Mouse (Mus musculus) frontal cortex, postnatal 14 days (tissue): ENCODE measurements around the gene Gm38431.

ENCODE experiments used
- DNase-seq, 2 experiments: peaks; one replicate each; pipeline ENCODE4 v3.0.0; 2022; ENCODE audit warnings: low spot score in 2 of 2

Gene Gm38431

DNA sequence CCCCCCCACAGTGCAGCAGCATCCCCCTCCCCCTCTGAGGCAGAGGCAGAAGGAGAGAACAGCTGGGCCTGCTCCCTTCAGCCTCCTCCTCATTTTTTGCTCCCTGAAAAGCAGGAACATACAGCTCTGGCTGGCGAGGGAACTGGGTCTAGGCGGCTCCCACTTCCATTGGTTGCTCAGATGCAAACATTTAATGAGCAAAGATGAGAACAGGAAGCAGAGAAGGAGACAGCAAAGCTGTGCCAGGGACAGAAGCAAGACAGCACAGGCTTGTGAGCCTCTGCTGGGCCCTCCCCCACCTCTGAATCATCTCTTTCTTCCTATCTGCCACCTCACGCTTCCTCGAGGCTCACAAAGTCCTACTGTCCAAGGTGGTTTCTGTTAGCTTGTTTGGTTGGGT, 50.5 kb downstream of the Gm38431 start:
- DNase-seq, result peak; percentile 61 to 80

DNA sequence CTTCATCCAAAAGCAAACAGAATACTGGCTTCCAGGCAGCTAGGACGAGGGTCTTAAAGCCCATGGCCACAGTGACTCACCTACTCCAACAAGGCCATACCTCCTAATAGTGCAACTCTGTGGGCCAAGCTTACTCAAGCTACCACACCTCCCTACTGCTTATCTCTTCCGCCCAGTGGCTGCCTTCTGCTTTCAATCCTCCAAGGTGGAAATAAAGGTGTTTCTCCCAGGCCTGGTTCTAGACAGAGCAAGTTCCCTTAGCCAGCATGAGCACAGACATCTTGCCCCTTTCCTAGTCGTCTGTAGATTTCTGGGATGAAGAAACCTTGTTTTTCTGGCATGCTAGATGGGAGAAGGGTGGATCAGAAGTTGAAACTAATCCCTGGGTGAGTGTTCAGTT, 52.0 kb downstream of the Gm38431 start:
- DNase-seq, result no peak

DNA sequence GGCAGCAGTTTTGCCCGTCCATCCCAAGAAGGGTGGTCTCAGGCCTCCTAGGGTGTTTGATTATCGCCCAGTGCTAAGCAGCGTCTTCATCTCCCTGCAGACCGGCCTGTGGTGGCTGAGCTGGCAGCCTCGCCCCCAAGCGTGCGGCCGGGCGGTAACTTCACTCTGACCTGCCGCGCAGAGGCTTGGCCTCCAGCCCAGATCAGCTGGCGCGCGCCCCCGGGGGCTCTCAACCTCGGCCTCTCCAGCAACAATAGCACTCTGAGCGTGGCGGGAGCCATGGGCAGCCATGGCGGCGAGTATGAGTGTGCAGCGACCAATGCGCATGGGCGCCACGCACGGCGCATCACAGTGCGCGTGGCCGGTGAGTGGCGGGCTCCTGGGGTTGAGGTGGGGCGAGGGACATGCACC, 54.3 kb downstream of the Gm38431 start:
- no peak for DNase-seq

DNA sequence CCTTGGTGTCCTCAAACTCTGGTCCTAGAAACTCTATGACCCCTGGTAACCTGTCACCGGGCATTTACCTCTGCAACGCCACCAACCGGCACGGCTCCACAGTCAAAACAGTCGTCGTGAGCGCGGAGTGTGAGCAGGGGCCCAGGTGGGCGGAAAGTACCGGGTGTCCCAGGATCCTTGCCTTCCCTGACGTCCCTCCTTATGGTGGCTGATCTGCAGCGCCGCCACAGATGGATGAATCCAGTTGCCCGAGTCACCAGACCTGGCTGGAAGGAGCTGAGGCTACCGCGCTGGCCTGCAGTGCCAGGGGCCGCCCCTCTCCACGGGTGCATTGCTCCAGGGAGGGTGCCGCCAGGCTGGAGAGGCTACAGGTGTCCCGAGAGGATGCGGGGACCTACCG, 55.1 kb downstream of the Gm38431 start:
- DNase-seq, result no peak

DNA sequence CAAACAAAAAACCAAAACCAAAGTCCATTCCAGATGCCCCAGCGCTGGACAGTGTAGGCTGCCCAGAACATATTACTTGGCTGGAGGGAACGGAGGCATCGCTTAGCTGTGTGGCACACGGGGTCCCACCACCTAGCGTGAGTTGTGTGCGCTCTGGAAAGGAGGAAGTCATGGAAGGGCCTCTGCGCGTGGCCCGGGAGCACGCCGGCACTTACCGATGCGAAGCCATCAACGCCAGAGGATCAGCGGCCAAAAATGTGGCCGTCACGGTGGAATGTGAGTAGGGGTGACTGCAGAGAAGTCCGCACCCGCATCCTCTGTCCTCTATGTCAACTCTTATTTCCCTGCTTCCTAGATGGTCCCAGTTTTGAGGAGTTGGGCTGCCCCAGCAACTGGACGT, 55.6 kb downstream of the Gm38431 start:
- no peak for DNase-seq

DNA sequence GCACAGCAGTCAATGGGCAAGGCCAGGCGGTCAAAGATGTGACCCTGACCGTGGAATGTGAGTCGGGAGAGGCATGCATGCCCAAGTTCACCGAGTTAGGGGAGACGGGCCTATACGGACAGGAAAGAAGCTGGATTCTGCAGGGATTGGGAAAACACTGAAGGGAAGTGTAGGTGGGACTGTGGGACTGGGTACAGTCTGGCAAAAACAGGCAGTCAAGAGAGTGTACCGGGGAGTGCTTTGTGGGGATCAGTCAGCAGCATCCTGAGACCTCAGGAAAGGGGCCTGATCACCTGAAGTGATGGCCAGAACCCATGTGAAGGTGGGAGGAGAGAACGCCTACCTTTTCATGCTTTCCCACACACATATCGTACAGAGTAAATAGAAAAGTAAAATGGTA, 56.2 kb downstream of the Gm38431 start:
- no peak for DNase-seq

DNA sequence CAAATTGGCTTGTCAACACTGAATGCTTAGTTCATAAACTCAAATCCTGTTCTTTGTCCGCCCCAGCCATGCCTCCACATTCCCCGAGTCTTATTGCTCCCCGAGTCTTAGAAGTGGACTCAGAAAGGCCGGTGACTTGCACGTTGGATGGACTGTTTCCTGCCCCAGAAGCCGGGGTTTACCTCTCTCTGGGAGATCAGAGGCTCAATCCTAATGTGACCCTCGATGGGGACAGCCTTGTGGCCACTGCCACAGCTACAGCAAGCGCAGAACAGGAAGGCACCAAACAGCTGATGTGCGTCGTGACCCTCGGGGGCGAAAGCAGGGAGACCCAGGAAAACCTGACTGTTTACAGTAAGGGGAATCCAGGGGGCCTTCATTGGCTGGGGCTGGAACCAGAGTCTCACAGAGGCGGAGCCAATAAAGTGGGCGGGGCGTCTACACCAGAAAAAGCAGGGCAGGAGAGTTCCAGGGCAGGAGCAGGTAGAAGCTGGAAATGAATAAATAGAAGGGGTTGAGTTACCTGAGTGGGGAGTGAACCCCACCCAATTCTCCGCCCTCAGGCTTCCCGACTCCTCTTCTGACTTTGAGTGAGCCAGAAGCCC, 57.2 kb downstream of the Gm38431 start:
- no peak for DNase-seq

DNA sequence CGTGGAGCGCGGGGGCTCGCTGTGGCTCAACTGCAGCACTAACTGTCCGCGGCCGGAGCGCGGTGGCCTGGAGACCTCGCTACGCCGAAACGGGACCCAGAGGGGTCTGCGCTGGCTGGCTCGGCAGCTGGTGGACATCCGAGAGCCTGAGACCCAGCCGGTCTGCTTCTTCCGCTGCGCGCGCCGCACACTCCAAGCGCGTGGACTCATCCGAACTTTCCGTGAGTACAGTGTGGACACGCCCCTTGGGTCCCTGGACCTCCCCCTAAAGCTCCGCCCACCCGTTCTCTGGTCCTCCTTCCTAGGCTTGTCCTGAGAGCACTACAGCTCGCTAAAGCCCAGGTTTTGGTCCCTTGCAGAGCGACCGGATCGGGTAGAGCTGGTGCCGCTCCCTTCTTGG, 58.7 kb downstream of the Gm38431 start:
- DNase-seq, result peak in 1 of 2 experiments; percentile 64

DNA sequence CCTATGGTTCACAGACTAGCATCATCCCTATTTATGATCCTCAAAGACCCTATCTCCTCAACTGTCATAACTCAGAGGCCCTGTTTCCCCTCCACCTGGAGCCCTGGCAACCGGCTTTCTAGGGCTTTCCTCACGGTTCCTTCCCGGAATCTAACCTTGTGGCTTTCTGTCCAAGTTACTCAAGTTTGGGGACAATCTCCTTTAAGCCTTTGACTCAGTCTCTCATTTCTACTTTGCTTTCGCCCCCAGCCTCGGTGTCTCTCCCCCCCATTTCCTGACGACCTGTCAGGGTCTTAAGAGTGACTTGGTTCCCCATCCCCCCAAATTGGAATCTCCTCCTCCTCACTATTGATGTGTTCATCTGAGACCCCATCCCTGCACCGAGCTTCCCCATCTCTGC, 59.3 kb downstream of the Gm38431 start:
- no peak for DNase-seq

DNA sequence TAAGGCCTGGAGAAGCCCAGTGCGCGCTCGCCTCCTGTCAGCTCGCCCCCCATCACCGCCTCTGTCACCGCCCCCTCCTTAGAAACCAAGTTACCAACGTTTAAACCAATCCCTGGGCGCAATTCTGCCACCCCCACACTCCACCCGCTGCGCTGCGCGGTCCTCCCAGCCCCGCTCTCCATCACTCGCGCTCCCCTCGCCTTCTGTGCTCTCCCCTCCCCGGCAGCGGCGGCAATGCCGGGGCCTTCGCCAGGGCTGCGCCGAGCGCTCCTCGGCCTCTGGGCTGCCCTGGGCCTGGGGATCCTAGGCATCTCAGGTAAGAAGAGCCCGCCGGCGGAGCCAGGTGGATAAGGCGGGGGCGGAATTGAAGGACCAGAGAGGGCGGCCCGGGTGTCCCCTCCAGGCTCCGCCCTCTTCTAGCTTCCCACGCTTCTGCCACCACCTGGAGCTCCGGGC, 59.9 kb downstream of the Gm38431 start, which contains the start of gene Icam5:
Gene Icam5 (plus strand): TSS at position 178 of the 456 bp plus-strand sequence.
- peak; percentile 83 to 84 for DNase-seq

DNA sequence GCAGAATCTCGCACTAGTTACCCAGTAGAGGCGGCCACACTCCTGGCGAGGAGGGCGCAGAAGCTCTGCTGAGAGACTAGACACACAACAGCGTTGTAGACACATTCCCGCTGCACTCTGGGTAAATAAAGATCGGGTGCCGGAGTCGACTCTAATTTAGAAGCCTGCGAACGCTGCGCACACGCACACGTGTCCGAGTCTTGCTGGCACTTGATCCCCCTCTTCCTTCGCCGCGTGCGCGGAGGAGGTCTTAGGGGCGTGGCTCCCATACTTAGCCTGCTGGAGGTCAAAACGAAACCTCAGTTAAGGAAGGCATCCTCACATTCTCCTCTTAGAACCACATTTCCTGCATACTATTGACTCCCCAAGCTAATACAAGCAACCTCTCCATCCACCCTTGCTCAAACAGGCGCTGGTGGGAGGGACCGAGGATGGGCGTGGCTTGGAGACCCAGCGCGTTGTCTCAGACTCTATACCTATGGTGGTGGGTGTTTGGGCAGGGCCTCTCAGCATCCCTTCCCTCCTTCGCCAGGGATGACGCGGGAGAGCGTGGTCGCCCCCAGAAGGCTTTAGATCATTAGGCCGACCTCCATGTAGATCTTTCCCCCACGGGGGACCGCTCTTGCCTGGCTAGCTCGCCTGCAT, 60.4 kb downstream of the Gm38431 start:
- peak; percentile 70 to 80 for DNase-seq

DNA sequence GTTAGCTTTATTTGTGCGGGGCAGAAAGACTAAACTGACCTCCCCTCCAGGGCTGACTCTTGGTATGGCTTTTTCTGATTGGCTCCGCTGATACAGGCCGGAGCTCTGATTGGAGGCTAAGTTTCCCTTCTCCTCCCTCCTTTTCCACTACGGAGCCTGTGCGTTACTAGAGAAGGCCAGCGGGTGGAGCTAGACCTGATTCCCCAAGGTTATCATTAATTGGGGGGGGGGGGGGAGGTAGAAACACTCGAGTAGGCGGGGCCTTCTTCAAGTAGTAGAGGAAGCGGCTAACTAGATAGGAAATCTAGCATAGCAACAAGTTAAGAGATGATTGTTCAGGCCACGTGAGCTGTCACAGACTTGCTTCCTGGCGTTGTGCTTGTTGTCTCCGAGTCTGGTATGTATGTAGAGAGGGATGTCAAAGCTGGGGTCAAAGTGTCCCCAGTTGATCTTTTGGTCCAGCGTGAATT, 61.0 kb downstream of the Gm38431 start:
- DNase-seq, result peak; percentile 77 to 79

DNA sequence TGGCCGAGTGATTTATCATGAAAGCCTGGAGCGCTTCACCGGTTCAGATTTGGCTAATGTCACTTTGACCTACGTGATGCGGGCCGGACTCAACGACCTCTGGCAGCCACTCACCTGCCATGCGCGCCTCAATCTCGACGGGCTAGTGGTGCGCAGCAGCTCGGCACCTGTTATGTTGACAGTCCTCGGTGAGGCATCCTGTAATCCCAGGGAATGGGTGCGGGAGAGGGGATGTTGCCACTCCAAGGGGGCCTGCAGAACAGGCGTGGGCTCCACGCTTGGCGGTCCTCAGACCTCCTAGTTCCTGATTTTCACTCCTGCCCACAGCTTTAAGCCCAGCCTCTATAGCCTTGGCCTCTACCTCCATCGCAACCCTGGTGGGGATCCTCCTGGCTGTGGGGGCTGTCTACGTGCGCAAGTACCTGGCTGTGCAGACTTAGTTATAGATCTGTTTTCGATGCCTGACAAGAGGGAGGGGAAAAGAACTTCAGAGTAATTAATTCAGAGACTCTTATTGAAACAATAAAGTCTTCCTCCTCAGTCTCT, 61.7 kb downstream of the Gm38431 start:
- no peak for DNase-seq

DNA sequence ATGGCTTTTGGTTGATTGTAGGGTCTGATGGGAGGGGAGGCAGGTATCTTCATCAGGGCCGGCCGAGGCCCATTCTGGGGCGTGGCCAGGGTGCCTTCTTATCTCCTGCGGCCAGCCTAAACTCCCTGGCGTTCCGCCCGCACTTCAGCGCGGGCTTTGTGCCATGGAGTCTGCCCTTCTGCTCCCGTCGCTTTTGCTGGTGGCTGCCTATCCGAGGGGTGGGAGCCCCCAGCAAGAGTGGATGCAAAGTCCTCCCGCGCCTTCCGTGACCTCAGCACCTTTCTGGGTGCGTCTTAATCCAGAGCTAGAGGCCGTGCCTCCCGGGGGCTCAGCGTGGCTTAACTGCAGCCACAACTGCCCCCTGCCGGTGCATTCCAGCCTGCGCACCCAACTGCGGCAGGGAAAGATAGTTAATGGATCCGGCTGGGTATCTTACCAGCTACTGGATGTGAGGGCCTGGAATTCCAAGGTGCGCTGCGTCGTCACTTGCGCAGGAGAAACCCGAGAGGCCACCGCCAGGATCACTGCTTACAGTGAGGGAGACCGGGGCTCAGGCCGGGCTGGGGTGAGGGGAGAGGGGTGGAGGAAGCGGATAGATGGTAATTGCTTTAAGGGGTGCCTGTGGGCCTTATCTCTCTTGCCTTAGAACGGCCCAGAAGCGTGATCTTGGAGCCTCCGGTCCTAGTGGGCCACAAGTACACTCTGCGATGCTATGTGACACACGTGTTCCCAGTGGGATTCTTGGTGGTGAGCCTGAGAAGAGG, 62.3 kb downstream of the Gm38431 start, which contains the start of gene Icam4:
Gene Icam4 (plus strand): TSS at position 83 of the 764 bp plus-strand sequence.
- DNase-seq, result peak; percentile 57 to 71

DNA sequence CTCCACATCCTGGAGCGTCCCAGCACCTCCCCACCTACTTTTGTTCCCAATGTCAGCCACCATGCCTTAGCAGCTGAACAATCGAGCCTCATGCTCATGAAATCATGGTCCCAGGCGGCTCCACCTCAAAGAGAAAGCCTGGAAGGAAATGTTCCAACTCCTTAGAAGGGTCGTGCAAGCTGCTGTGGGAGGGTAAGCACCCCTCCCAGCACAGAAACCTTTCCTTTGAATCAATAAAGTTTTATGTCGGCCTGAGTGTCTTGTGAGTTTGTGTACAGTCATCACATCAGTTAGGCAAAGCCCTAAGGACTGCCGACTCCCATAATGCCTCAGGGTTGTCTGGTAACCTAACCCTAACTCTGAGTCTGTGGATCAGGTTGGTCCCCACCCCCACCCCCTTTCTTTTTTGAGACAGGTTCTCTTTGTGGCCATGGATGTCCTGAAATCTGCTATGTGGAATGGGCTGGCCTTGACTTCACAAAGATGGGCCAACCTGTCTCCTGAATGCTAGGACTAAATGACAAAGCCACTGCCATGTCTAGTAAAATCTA, 63.2 kb downstream of the Gm38431 start:
- no peak for DNase-seq

DNA sequence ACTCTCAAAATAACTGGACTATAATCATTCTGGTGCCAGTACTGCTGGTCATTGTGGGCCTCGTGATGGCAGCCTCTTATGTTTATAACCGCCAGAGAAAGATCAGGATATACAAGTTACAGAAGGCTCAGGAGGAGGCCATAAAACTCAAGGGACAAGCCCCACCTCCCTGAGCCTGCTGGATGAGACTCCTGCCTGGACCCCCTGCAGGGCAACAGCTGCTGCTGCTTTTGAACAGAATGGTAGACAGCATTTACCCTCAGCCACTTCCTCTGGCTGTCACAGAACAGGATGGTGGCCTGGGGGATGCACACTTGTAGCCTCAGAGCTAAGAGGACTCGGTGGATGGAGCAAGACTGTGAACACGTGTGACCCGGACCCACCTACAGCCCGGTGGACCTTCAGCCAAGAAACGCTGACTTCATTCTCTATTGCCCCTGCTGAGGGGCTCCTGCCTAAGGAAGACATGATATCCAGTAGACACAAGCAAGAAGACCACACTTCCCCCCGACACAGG, 64.0 kb downstream of the Gm38431 start:
- no peak for DNase-seq

DNA sequence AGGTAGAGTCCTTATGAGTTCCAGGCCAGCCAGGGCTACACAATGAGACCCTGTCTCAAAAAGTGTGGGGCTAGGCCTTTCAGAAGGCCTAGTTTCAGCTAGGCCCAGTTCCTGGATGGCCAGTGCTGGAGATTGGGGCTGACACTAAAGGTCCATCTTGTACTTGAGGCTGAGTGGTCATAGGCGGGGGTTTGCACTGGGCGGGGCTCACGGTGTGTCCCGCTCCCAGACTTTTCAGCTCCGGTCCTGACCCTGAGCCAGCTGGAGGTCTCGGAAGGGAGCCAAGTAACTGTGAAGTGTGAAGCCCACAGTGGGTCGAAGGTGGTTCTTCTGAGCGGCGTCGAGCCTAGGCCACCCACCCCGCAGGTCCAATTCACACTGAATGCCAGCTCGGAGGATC, 64.9 kb downstream of the Gm38431 start:
- DNase-seq, result no peak

DNA sequence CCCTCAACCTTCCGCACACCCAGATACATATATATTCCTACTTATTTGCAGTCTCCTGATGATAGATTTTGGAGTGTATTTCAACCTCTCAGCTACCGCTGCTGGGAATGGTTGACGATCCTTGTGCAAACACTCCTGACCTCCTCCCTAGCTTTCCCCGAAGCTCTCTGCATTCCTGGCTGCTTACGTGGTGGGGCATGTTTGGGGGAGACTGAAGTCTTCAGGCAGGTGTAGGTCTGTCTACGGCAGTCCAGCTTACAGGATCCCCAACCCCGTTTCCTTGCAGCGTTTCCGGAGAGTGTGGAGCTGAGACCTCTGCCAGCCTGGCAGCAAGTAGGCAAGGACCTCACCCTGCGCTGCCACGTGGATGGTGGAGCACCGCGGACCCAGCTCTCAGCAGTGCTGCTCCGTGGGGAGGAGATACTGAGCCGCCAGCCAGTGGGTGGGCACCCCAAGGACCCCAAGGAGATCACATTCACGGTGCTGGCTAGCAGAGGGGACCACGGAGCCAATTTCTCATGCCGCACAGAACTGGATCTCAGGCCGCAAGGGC, 66.5 kb downstream of the Gm38431 start:
- no peak for DNase-seq

DNA sequence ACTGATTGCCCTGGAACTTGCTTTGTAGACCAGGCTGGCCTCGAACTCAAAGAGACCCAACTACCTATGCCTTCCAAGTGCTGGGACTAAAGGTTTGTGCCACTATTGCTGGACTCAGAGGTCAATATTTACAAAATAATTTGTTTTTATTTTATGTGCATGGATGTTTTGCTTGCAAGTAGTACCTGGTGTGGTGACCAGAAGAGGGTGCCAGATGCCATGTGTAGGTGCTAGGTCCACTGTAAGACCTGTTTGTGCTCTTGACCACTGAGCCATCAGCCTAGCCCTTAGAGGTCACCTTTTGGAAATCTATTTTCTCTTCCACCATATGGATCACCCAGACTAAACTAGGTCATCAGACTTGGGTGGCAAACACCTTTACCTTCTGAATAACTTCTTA, 69.1 kb downstream of the Gm38431 start:
- DNase-seq, result no peak

DNA sequence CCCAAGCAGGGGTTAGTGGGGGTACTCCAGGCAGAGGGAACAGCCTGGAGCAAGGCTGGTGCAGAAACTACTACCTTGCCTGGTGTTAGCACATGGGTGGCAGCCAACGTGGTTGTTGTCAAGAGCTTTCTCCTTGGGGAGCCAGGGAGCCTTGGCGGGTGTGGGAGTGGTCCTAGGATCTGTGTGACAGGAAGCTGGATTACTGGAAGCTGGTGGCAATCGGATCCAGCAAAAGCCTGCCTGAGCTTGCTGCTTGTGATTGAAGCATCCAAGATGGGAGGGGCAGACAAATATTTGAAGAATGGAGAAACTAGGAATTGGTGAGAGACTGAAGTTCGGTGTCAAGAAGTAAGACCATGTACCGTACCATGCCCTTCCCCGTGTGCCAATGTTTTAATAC, 69.5 kb downstream of the Gm38431 start:
- no peak for DNase-seq

DNA sequence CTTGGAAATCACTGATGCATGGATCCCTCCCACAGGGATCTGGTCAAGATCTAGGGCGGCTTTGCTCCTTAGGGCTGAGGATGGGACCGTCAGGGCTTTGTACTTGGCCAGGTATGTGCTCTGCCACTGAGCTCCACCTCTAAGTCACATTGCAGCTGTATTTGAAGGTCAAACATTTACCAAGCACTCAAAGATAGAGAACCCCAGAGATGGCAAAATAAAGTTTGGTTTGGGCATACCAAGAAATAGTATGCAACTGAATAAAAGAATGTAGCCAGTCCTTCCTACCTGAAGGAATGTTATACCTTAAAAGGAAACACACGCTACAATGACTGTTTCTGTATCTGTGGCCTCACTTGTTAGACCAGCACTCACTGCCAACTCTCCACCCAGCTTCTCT, 70.4 kb downstream of the Gm38431 start:
- DNase-seq, result no peak

DNA sequence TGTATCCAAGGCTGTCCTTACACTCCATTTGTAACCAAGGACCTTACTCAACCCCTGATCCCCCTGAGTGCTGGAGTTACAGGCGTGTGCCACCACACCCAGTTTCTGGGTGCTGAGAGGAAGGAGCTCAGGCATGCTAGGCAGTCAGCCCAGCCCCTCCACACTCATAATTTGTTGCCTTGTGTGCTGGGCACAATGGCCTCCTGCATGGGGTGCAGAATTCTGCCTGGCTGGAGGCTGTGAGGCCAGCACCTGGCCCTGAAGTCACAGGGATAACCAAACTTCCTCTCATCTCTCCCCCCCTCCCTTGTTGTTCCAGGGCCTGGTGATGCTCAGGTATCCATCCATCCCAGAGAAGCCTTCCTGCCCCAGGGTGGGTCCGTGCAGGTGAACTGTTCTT, 73.2 kb downstream of the Gm38431 start:
- DNase-seq, result no peak
